Mouse (Mus musculus) heart, postnatal 10 days (tissue): ENCODE results near the gene 4632433K11Rik. TPM values are rescaled to one million over a fixed set of nuclear protein-coding genes. Genes with fewer than 3 reads are reported as not detected.
A peak's percentile ranks its signal among the peaks of the same experiment; 100 is the strongest.

ENCODE experiments used
- DNase-seq, 2 experiments: peaks; one replicate each; pipeline ENCODE4 v3.0.0; 2021
- intact Hi-C: fragments of 180-260 bp; cut with DNase I; formaldehyde crosslinking; loops from one replicate; pipeline ENCODE4 v1.15.1; 2025
- total RNA-seq, 2 experiments: library from RNA; stranded (reverse); gene quantifications; 2 replicates each; pipeline ENCODE4 v1.2.3; 2021

The 4632433K11Rik gene
- total RNA-seq, 2 experiments from 2014 or later: not detected

- DNase-seq: peak; percentile 97 to 98
- intact Hi-C loops: loop anchor here (1.0 to 5.0 kb wide), 3 partner anchors 17 to 1092 kb away; partner anchors contain the start of genes Rasl2-9 and Zfp444
Observed at GRCm38 (mm10) chr7:5080010-5080751, 46.3 kb downstream of the 4632433K11Rik start, which contains the start of gene Epn1. Gene Epn1 (plus strand): TSS chr7:5080235.

- intact Hi-C loops: loop anchor here (1.0 to 5.0 kb wide), 3 partner anchors 18 to 1091 kb away; partner anchors contain the start of genes Rasl2-9 and Zfp444
- DNase-seq: no peak
Observed at GRCm38 (mm10) chr7:5080815-5081214, 46.9 kb downstream of the 4632433K11Rik start.

- DNase-seq: no peak
- intact Hi-C loops: loop anchor here (2.0 to 5.0 kb wide), 2 partner anchors 44 to 1091 kb away; partner anchors contain the start of genes Rasl2-9 and Zfp444
Observed at GRCm38 (mm10) chr7:5081241-5081640, 47.3 kb downstream of the 4632433K11Rik start.

GRCm38 (mm10) chr7:5081939-5082338 lies 48.0 kb downstream of the 4632433K11Rik start:
- no peak for DNase-seq
- intact Hi-C loops: loop anchor here (2.0 to 5.0 kb wide), 2 partner anchors 43 to 1090 kb away; partner anchors contain the start of genes Rasl2-9 and Zfp444

GRCm38 (mm10) chr7:5083325-5084105 lies 49.6 kb downstream of the 4632433K11Rik start:
- DNase-seq: no peak
- intact Hi-C loops: loop anchor here (5.0 kb wide), 1 partner anchor 1089 kb away; the partner anchor contains the start of gene Zfp444

Other genes with a start within 250 kb of the 4632433K11Rik start
- gene Tmem238, start 244.5 kb upstream of the 4632433K11Rik start, total RNA-seq: 1 to 10 TPM; 3.7 to 4.2 TPM
- gene Rpl28, start 241.2 kb upstream of the 4632433K11Rik start, total RNA-seq: 100 to 1,000 TPM; 630 to 679 TPM
- 100 to 1,000 TPM; 149 to 152 TPM for gene Ube2s, start 221.5 kb upstream of the 4632433K11Rik start, total RNA-seq
- under 1 TPM in 1 of 2 experiments, not detected in 1; 0.15 TPM for gene Shisa7, start 189.4 kb upstream of the 4632433K11Rik start, total RNA-seq
- gene Isoc2b, start 163.9 kb upstream of the 4632433K11Rik start, total RNA-seq: 1 to 10 TPM; 3.6 to 4.7 TPM
- 10 to 100 TPM; 15.8 to 16.3 TPM for gene Isoc2a, start 157.0 kb upstream of the 4632433K11Rik start, total RNA-seq
- not detected for gene Gm36210, start 127.6 kb upstream of the 4632433K11Rik start, total RNA-seq
- gene Zfp628, start 118.9 kb upstream of the 4632433K11Rik start, total RNA-seq: 10 to 100 TPM; 11.8 to 13.8 TPM
- gene Nat14, start 112.1 kb upstream of the 4632433K11Rik start, total RNA-seq: 1 to 10 TPM; 4.9 to 5.2 TPM
- 10 to 100 TPM; 12.5 TPM for gene Ssc5d, start 108.3 kb upstream of the 4632433K11Rik start, total RNA-seq
- gene Sbk2, start 69.7 kb upstream of the 4632433K11Rik start, total RNA-seq: 1 to 10 TPM; 7.2 to 9.0 TPM
- 10 to 100 TPM; 11.9 to 22.0 TPM for gene Sbk3, start 63.0 kb upstream of the 4632433K11Rik start, total RNA-seq
- 10 to 100 TPM; 18.4 to 19.1 TPM for gene Zfp579, start 38.0 kb upstream of the 4632433K11Rik start, total RNA-seq
- 1 to 10 TPM; 7.8 to 9.4 TPM for gene Zfp524, start 19.7 kb upstream of the 4632433K11Rik start, total RNA-seq
- 10 to 100 TPM; 21.6 to 25.6 TPM for gene Fiz1, start 19.4 kb upstream of the 4632433K11Rik start, total RNA-seq
- not detected for gene Gm44973, start 18.6 kb upstream of the 4632433K11Rik start, total RNA-seq
- gene Zfp865, start 13.7 kb upstream of the 4632433K11Rik start, total RNA-seq: 10 to 100 TPM; 22.4 to 23.2 TPM
- gene Ccdc106, start 13.6 kb upstream of the 4632433K11Rik start, total RNA-seq: under 1 TPM; 0.26 to 0.32 TPM
- gene Zfp784, start 4.3 kb downstream of the 4632433K11Rik start, total RNA-seq: 1 to 10 TPM; 5.9 to 7.3 TPM
- 10 to 100 TPM; 10.6 to 12.6 TPM for gene Zfp580, start 17.4 kb downstream of the 4632433K11Rik start, total RNA-seq
- gene U2af2, start 28.0 kb downstream of the 4632433K11Rik start, total RNA-seq: 100 to 1,000 TPM; 102 to 109 TPM
- gene Epn1, start 46.1 kb downstream of the 4632433K11Rik start, total RNA-seq: 100 to 1,000 TPM; 194 to 209 TPM
- gene Rfpl4, start 82.8 kb downstream of the 4632433K11Rik start, total RNA-seq: not detected
- gene Rasl2-9, start 91.8 kb downstream of the 4632433K11Rik start, total RNA-seq: 1 to 10 TPM; 4.1 to 4.9 TPM
- gene Vmn1r55, start 115.6 kb downstream of the 4632433K11Rik start, total RNA-seq: not detected
- not detected for gene Vmn1r56, start 162.6 kb downstream of the 4632433K11Rik start, total RNA-seq
- not detected for gene Vmn1r57, start 184.4 kb downstream of the 4632433K11Rik start, total RNA-seq